Comparison of ENCODE assay signal across 8 mouse cellular contexts in genomic region chr11:40695103-40695502, GRCm38 (mm10). TPM values are rescaled to one million over a fixed set of nuclear protein-coding genes. Genes with fewer than 3 reads are reported as not detected.
DNase-seq lines count a peak whose midpoint lies in the region; ATAC-seq and TF ChIP-seq lines count a peak whose summit lies in the region.

Mat2b (minus strand) TSS chr11:40695203.

- H3K9ac ChIP-seq in forebrain, embryonic 15.5 days (replicated peaks), result peak within 1 kb of the TSS; percentile 61
- peak within 1 kb of the TSS; percentile 81 for H3K9ac ChIP-seq in hindbrain, embryonic 13.5 days
- H3K9ac ChIP-seq in liver, embryonic 15.5 days, result peak within 1 kb of the TSS; percentile 64

- CTCF ChIA-PET in Patski (lab: Charles Lee), result interaction anchor here (1.4 to 2.3 kb wide), 3 partner anchors 15 to 60 kb away, joined by 3 to 6 read pairs (median 3); partner anchors contain the start of genes Ccng1, Hmmr and Nudcd2

- in situ Hi-C loops in Patski (cut with MboI; ENCODE audit: low pct_unique_long_range_greater_than_20kb), result no loop called here

- 79% methylated on average over 9 of the region's 9 CpGs for WGBS in forebrain, embryonic 15.5 days
- WGBS in hindbrain, embryonic 13.5 days, result 83% methylated on average over 9 of the region's 9 CpGs
- WGBS in liver, embryonic 15.5 days (ENCODE audit: insufficient replicate concordance), result 75% methylated on average over 9 of the region's 9 CpGs

- H3K4me1 ChIP-seq in forebrain, embryonic 15.5 days, result peaks cover 32% of the 10 kb centered on the region
- peaks cover 32% of the 10 kb centered on the region for H3K4me1 ChIP-seq in hindbrain, embryonic 13.5 days (replicated peaks)
- H3K4me1 ChIP-seq in liver, embryonic 15.5 days (replicated peaks), result peaks cover 36% of the 10 kb centered on the region

- H3K4me3 ChIP-seq in forebrain, embryonic 15.5 days, result peak within 1 kb of the TSS; percentile 90
- peak within 1 kb of the TSS; percentile 89 for H3K4me3 ChIP-seq in hindbrain, embryonic 13.5 days
- peak within 1 kb of the TSS; percentile 96 for H3K4me3 ChIP-seq in liver, embryonic 15.5 days (replicated peaks)

- no peaks in the 10 kb centered on the region for H3K9me3 ChIP-seq in forebrain, embryonic 15.5 days
- H3K9me3 ChIP-seq in hindbrain, embryonic 13.5 days, result no peaks in the 10 kb centered on the region
- H3K9me3 ChIP-seq in liver, embryonic 15.5 days (replicated peaks), result no peaks in the 10 kb centered on the region

- H3K4me2 ChIP-seq in forebrain, embryonic 15.5 days (replicated peaks), result peak within 1 kb of the TSS; percentile 94
- peak within 1 kb of the TSS; percentile 96 for H3K4me2 ChIP-seq in hindbrain, embryonic 13.5 days
- H3K4me2 ChIP-seq in liver, embryonic 15.5 days, result peak within 1 kb of the TSS; percentile 95

- peak within 1 kb of the TSS; percentile 90 for H3K27ac ChIP-seq in forebrain, embryonic 15.5 days (replicated peaks)
- H3K27ac ChIP-seq in hindbrain, embryonic 13.5 days, result peak within 1 kb of the TSS; percentile 93
- peak within 1 kb of the TSS; percentile 91 for H3K27ac ChIP-seq in liver, embryonic 15.5 days (replicated peaks)

- no peak for ATAC-seq in Patski
- ATAC-seq in forebrain, embryonic 15.5 days (replicated peaks), result no peak
- ATAC-seq in hindbrain, embryonic 13.5 days (ENCODE audit: low FRiP score), result no peak
- no peak for ATAC-seq in liver, embryonic 15.5 days (ENCODE audit: insufficient read depth)

- no peaks in the 10 kb centered on the region for H3K27me3 ChIP-seq in Patski
- no peaks in the 10 kb centered on the region for H3K27me3 ChIP-seq in forebrain, embryonic 15.5 days
- H3K27me3 ChIP-seq in hindbrain, embryonic 13.5 days, result no peaks in the 10 kb centered on the region
- no peaks in the 10 kb centered on the region for H3K27me3 ChIP-seq in liver, embryonic 15.5 days

- H3K36me3 ChIP-seq in forebrain, embryonic 15.5 days, result no peaks in the 10 kb centered on the region
- H3K36me3 ChIP-seq in hindbrain, embryonic 13.5 days, result no peaks in the 10 kb centered on the region
- H3K36me3 ChIP-seq in liver, embryonic 15.5 days (replicated peaks), result peaks cover 10% of the 10 kb centered on the region

- TF ChIP-seq CTCF in Patski (IDR thresholded peaks at IDR 0.05), result no peak

- POLR2A ChIA-PET in Patski (lab: Charles Lee), result no interaction called here

- DNase-seq in adrenal gland, adult 18-20 months (ENCODE audit: low spot score in 2 of 2), result no peak
- DNase-seq in adrenal gland, adult (ENCODE audit: inconsistent age in 2 of 2, low spot score in 1 of 2), result no peak
- DNase-seq in Patski (ENCODE audit: low read depth, low spot score), result no peak
- DNase-seq in retina, embryonic 14.5 days (ENCODE audit: low spot score), result no peak
- DNase-seq in cerebellum, adult 18-20 months, result no peak

RNA-seq across cellular contexts. Expression of gene Mat2b, which starts in this region (rescaled TPM):
- 10 to 100 TPM; 65.5 to 68.3 TPM for total RNA-seq in adrenal gland, adult 18-20 months (2021)
- polyA plus RNA-seq in Patski (2021), result 101 TPM
- polyA plus RNA-seq in forebrain, embryonic 15.5 days (2015; fragmentation: Nextera tagmentation; extraction: Ambion mirVana), result 76.6 and 78.8 TPM in 2 replicates
- 65.8 and 70.0 TPM in 2 replicates for polyA plus RNA-seq in hindbrain, embryonic 13.5 days (2015; fragmentation: Nextera tagmentation; extraction: Ambion mirVana)
- 51.1 and 54.3 TPM in 2 replicates for polyA plus RNA-seq in liver, embryonic 15.5 days (2015; fragmentation: Nextera tagmentation; extraction: Ambion mirVana)
